Mouse (Mus musculus): ENCODE results near the gene Cnn1. TPM values are rescaled to one million over a fixed set of nuclear protein-coding genes. Genes with fewer than 3 reads are reported as not detected.
A peak's percentile ranks its signal among the peaks of the same experiment; 100 is the strongest.

The Cnn1 gene
- total and polyA plus RNA-seq, 3 experiments = not detected

DNA sequence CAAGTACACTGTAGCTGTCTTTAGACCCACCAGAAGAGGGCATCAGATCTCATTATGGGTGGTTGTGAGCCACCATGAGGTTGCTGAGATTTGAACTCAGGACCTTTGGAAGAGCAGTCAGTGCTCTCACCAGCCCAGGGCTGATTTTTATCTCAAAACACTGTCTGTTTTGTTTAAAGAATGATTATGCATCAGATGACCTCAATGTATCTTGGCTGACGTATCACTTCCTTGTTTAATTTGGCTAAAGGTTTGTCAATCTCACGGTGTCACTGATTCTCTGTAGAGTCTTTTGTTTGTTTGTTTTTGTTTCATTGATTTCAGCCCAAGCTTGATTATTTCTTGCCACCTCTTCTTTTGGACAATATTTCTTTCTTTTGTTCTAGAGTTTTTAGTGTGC lies 51.9 kb downstream of the Cnn1 start:
- no peak overlapping the region for H3K27ac ChIP-seq (ENCODE audit: insufficient read depth, low read depth)
- in situ Hi-C loops (cut with MboI; ENCODE audit: low pct_ligation_motif_present, low pct_unique_long_range_greater_than_20kb, low sequenced_read_pairs) (loop anchor here (10.0 kb wide), 1 partner anchor 64 kb away; no protein-coding TSS in a partner anchor), dilution Hi-C loops (cut with MboI; ENCODE audit: extremely low pct_ligation_motif_present, extremely low pct_unique_long_range_greater_than_20kb, low sequenced_read_pairs) (no loop called here)
- peaks cover 12% of the 10 kb centered on the region for H3K9me3 ChIP-seq (replicated peaks; ENCODE audit: low read length)
- DNase-seq (ENCODE audit: extremely low read depth) = no peak
- no peak for TF ChIP-seq MAFK (IDR thresholded peaks at IDR 0.05; ENCODE audit: insufficient replicate concordance, low read length)
- TF ChIP-seq USF1 (IDR thresholded peaks at IDR 0.05; ENCODE audit: low read depth, low read length) = no peak
- no peak for TF ChIP-seq IRF4 (IDR thresholded peaks at IDR 0.05; ENCODE audit: low read depth, low read length)
- TF ChIP-seq ZNF384 (IDR thresholded peaks at IDR 0.05; ENCODE audit: low read depth, low read length) = no peak
- no peak for TF ChIP-seq PAX5 (IDR thresholded peaks at IDR 0.05; ENCODE audit: low read length)
- TF ChIP-seq JUN (IDR thresholded peaks at IDR 0.05; ENCODE audit: insufficient read depth, low read depth, low read length) = no peak
- TF ChIP-seq ZMIZ1 (IDR thresholded peaks at IDR 0.05; ENCODE audit: low read depth, low read length) = no peak
- no peak overlapping the region for H3K4me3 ChIP-seq (replicated peaks in 1 of 3; ENCODE audit: low read depth in 2 of 3, low read length in 2 of 3, poor library complexity in 1 of 3)
- H3K27me3 ChIP-seq (replicated peaks) = no peaks in the 10 kb centered on the region
- H3K36me3 ChIP-seq (replicated peaks in 1 of 2; ENCODE audit: control insufficient read depth in 1 of 2, insufficient read depth in 1 of 2, low read length in 1 of 2) = no peaks in the 10 kb centered on the region
- peaks cover 1 to 15% of the 10 kb centered on the region in 2 experiments; a peak in 3 of 4 replicates for H3K4me1 ChIP-seq (ENCODE audit: control insufficient read depth in 1 of 2, insufficient read depth in 2 of 2)
- H3K9ac ChIP-seq (ENCODE audit: insufficient read depth, low read depth) = no peak overlapping the region
- H3K79me2 ChIP-seq (replicated peaks; ENCODE audit: control insufficient read depth, extremely low read depth, insufficient read depth, poor library complexity, severe bottlenecking) = no peaks in the 10 kb centered on the region
- H3K4me2 ChIP-seq (ENCODE audit: insufficient read depth, low read depth, poor library complexity, severe bottlenecking) = no peak overlapping the region

DNA sequence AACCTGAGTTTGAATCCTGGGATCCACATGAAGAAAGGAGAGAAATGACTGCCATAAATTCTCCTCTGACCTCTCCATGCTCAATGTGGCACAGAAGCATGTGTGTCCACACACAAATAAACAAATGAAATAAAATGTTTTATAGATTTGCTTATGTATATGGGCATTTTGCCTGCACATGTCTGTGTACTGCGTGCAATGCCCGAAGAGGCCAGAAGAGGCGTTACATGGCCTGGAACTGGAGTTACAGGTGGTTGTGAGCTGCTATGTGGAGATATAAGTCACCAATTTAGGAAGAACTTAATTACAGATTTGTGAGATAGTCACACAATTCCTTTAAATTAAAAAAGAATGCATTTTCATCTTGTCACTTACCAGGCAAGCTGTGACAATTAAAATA lies 54.8 kb downstream of the Cnn1 start:
- Histone ChIP-seq H3K4me3 (replicated peaks in 1 of 3; ENCODE audit: low read depth in 2 of 3, low read length in 2 of 3, poor library complexity in 1 of 3) (no peak overlapping the region), H3K36me3 (replicated peaks in 1 of 2; ENCODE audit: control insufficient read depth in 1 of 2, insufficient read depth in 1 of 2, low read length in 1 of 2) (peaks cover 0 to 8% of the 10 kb centered on the region in 2 experiments), H3K27ac (ENCODE audit: insufficient read depth, low read depth) (no peak overlapping the region), H3K27me3 (replicated peaks) (no peaks in the 10 kb centered on the region), H3K4me2 (ENCODE audit: insufficient read depth, low read depth, poor library complexity, severe bottlenecking) (no peak overlapping the region), H3K9me3 (replicated peaks; ENCODE audit: low read length) (peaks cover 8% of the 10 kb centered on the region), H3K79me2 (replicated peaks; ENCODE audit: control insufficient read depth, extremely low read depth, insufficient read depth, poor library complexity, severe bottlenecking) (no peaks in the 10 kb centered on the region), H3K4me1 (ENCODE audit: control insufficient read depth in 1 of 2, insufficient read depth in 2 of 2) (peaks cover 4 to 21% of the 10 kb centered on the region in 2 experiments), H3K9ac (ENCODE audit: insufficient read depth, low read depth) (no peak overlapping the region)
- dilution Hi-C loops (cut with MboI; ENCODE audit: extremely low pct_ligation_motif_present, extremely low pct_unique_long_range_greater_than_20kb, low sequenced_read_pairs) (no loop called here), in situ Hi-C loops (cut with MboI; ENCODE audit: low pct_ligation_motif_present, low pct_unique_long_range_greater_than_20kb, low sequenced_read_pairs) (loop anchor here (10.0 kb wide), 1 partner anchor 61 kb away; no protein-coding TSS in a partner anchor)
- DNase-seq (ENCODE audit: extremely low read depth) = no peak
- TF ChIP-seq ETS1 (conservative IDR thresholded peaks at IDR 0.05; ENCODE audit: low read depth, low read length) (no peak), CHD1 (IDR thresholded peaks at IDR 0.05; ENCODE audit: low read depth, low read length) (no peak), NRF1 (IDR thresholded peaks at IDR 0.05; ENCODE audit: low read depth, low read length) (no peak), USF1 (IDR thresholded peaks at IDR 0.05; ENCODE audit: low read depth, low read length) (no peak), EP300 (IDR thresholded peaks at IDR 0.05; ENCODE audit: low read length) (no peak), MAFK (IDR thresholded peaks at IDR 0.05; ENCODE audit: insufficient replicate concordance, low read length) (no peak), POLR2AphosphoS2 (IDR thresholded peaks at IDR 0.05; ENCODE audit: low read depth, low read length) (no peak)

DNA sequence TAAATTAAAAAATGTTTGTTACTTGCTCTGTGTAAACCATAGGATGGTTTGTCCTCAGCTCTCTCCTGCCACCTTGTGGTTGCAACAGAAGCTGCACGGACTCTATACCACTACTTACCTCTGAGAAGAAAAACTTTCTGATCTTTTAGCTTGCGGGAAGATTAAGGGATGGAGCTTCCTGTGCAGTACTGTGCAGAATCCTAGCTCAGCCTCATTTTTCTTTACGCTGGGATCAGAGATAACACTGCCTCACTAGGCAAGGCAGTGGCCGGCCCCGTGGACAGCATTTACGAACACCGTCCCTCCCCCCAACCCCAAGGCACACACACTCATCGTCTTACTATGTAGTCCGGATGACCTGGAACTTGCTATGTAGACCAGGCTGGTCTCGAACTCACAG lies 56.6 kb downstream of the Cnn1 start:
- H3K27me3 ChIP-seq (replicated peaks) = no peaks in the 10 kb centered on the region
- H3K4me1 ChIP-seq (ENCODE audit: control insufficient read depth in 1 of 2, insufficient read depth in 2 of 2) = peaks cover 4 to 18% of the 10 kb centered on the region in 2 experiments
- no peaks in the 10 kb centered on the region for H3K79me2 ChIP-seq (replicated peaks; ENCODE audit: control insufficient read depth, extremely low read depth, insufficient read depth, poor library complexity, severe bottlenecking)
- peaks cover 8% of the 10 kb centered on the region for H3K9me3 ChIP-seq (replicated peaks; ENCODE audit: low read length)
- no peak overlapping the region for H3K9ac ChIP-seq (ENCODE audit: insufficient read depth, low read depth)
- H3K4me2 ChIP-seq (ENCODE audit: insufficient read depth, low read depth, poor library complexity, severe bottlenecking) = peak overlapping the region; percentile 37; the same call in 1 of the 2 replicates
- in situ Hi-C loops (cut with MboI; ENCODE audit: low pct_ligation_motif_present, low pct_unique_long_range_greater_than_20kb, low sequenced_read_pairs) = loop anchor here (5.0 to 10.0 kb wide), 5 partner anchors 33 to 237 kb away; partner anchors contain the start of genes Gm49318 and Zfp653
- peak; percentile 82 for DNase-seq (ENCODE audit: extremely low read depth)
- dilution Hi-C loops (cut with MboI; ENCODE audit: extremely low pct_ligation_motif_present, extremely low pct_unique_long_range_greater_than_20kb, low sequenced_read_pairs) = no loop called here
- no peak overlapping the region for H3K27ac ChIP-seq (ENCODE audit: insufficient read depth, low read depth)
- peak overlapping the region in 2 of 3 experiments; percentile 3 to 85 for H3K4me3 ChIP-seq (replicated peaks in 1 of 3; ENCODE audit: low read depth in 2 of 3, low read length in 2 of 3, poor library complexity in 1 of 3)
- peaks cover 0 to 8% of the 10 kb centered on the region in 2 experiments for H3K36me3 ChIP-seq (replicated peaks in 1 of 2; ENCODE audit: control insufficient read depth in 1 of 2, insufficient read depth in 1 of 2, low read length in 1 of 2)
- TF ChIP-seq ZC3H11A (IDR thresholded peaks at IDR 0.05; ENCODE audit: low read depth, low read length) (peak; percentile 37; the same call in 1 of the 2 replicates), ZMIZ1 (IDR thresholded peaks at IDR 0.05; ENCODE audit: low read depth, low read length) (no peak), TBP (conservative IDR thresholded peaks at IDR 0.05; ENCODE audit: low read depth, low read length) (no peak), JUND (conservative IDR thresholded peaks at IDR 0.05; ENCODE audit: low read depth, low read length) (no peak), MYC (IDR thresholded peaks at IDR 0.05; ENCODE audit: low read depth, low read length) (peak; percentile 51; the same call in 1 of the 2 replicates), CHD1 (IDR thresholded peaks at IDR 0.05; ENCODE audit: low read depth, low read length) (no peak), CTCF (conservative IDR thresholded peaks at IDR 0.05 in 1 of 2, IDR thresholded peaks at IDR 0.05 in 1 of 2; ENCODE audit: low read depth in 2 of 2, low read length in 2 of 2) (peak; percentile 84 to 90), TCF12 (IDR thresholded peaks at IDR 0.05; ENCODE audit: low read depth, low read length) (no peak), ELF1 (IDR thresholded peaks at IDR 0.05; ENCODE audit: low read depth, low read length) (0 out of 2 replicates have a peak, but pooled peaks have one; percentile 15), SMC3 (IDR thresholded peaks at IDR 0.05; ENCODE audit: low read depth, low read length) (peak; percentile 70), CHD2 (IDR thresholded peaks at IDR 0.05; ENCODE audit: low read length) (0 out of 2 replicates have a peak, but pooled peaks have one; percentile 15), ETS1 (conservative IDR thresholded peaks at IDR 0.05; ENCODE audit: low read depth, low read length) (no peak), ZKSCAN1 (IDR thresholded peaks at IDR 0.05; ENCODE audit: borderline replicate concordance, low read depth, low read length) (no peak), BHLHE40 (IDR thresholded peaks at IDR 0.05; ENCODE audit: low read depth, low read length) (no peak), SIN3A (IDR thresholded peaks at IDR 0.05; ENCODE audit: low read length) (no peak; the same call in none of the 2 replicates), MAZ (IDR thresholded peaks at IDR 0.05; ENCODE audit: low read depth, low read length) (no peak), EP300 (IDR thresholded peaks at IDR 0.05; ENCODE audit: low read length) (no peak)

All from CH12.LX (cell line).